Mouse (Mus musculus) midbrain, embryonic 11.5 days (tissue): ENCODE data around the gene Ppp1r18. TPM values are rescaled to one million over a fixed set of nuclear protein-coding genes. Genes with fewer than 3 reads are reported as not detected.

Experiments used
- ATAC-seq: fragments of 200-750 bp; cut with Nextera tagmentation; 2 replicates; pipeline ENCODE4 v1.8.0; 2017; ENCODE audit warnings: moderate TSS enrichment, moderate library complexity; ENCODE audit not compliant: low FRiP score
- DNase-seq: peaks from one replicate; pipeline ENCODE4 v3.0.0; 2015; ENCODE audit warnings: low spot score; ENCODE audit errors: missing footprints
- H3K27ac ChIP-seq: fragments of 300-500 bp; sonication (generic); 2 replicates; pipeline ENCODE4 v1.5.1; 2014; ENCODE audit warnings: low read depth, low read length
- H3K27me3 ChIP-seq: fragments of 300-500 bp; sonication (generic); 2 replicates; pipeline ENCODE4 v1.6.1; 2014; ENCODE audit warnings: mild to moderate bottlenecking, low read length, moderate library complexity, mixed read lengths; ENCODE audit not compliant: control insufficient read depth, insufficient read depth
- H3K36me3 ChIP-seq: fragments of 300-500 bp; sonication (generic); 2 replicates; pipeline ENCODE4 v1.6.1; 2014; ENCODE audit warnings: mild to moderate bottlenecking, low read length, moderate library complexity, mixed read lengths; ENCODE audit not compliant: control insufficient read depth, insufficient read depth
- H3K4me1 ChIP-seq: fragments of 300-500 bp; sonication (generic); 2 replicates; pipeline ENCODE4 v1.6.1; 2014; ENCODE audit warnings: low read length; ENCODE audit not compliant: control insufficient read depth, insufficient read depth
- H3K4me2 ChIP-seq: fragments of 300-500 bp; sonication (generic); 2 replicates; pipeline ENCODE4 v1.6.1; 2014; ENCODE audit warnings: mild to moderate bottlenecking, moderate library complexity
- H3K4me3 ChIP-seq: fragments of 300-500 bp; sonication (generic); 2 replicates; pipeline ENCODE4 v1.5.1; 2014; ENCODE audit warnings: low read depth, low read length
- H3K9ac ChIP-seq: fragments of 300-500 bp; sonication (generic); 2 replicates; pipeline ENCODE4 v1.6.1; 2014; ENCODE audit warnings: low read length
- H3K9me3 ChIP-seq: fragments of 300-500 bp; sonication (generic); 2 replicates; pipeline ENCODE4 v1.6.1; 2016; ENCODE audit warnings: low read length; ENCODE audit not compliant: control insufficient read depth
- WGBS: fragments of 180-500 bp; shearing (Covaris S2); extraction: QIAGEN DNeasy Blood & Tissue Kit; methylation state at CpG from one replicate; pipeline ENCODE4 v1.1.7; 2014; 5-methylcytosine and 5-hydroxymethylcytosine counted together
- polyA plus RNA-seq: library from polyadenylated mRNA; unstranded; fragments of >200 nt; fragmentation: Nextera tagmentation; extraction: Ambion mirVana; gene quantifications from 2 replicates; pipeline ENCODE4 v1.2.1, GENCODE M21; 2014

Gene Ppp1r18
- polyA plus RNA-seq, 1 experiment from 2014 or later, result 24.1 TPM

- peaks cover 38% of the 10 kb centered on the region for H3K4me1 ChIP-seq
- peak overlapping the region; percentile 92 for H3K9ac ChIP-seq
- H3K36me3 ChIP-seq, result peaks cover 10% of the 10 kb centered on the region
- no peaks in the 10 kb centered on the region for H3K27me3 ChIP-seq
- 0% methylated on average over 38 of the region's 38 CpGs for WGBS
- DNase-seq (peak; percentile 96), ATAC-seq (peak; percentile 54)
- H3K4me2 ChIP-seq, result peak overlapping the region; percentile 77
- H3K27ac ChIP-seq, result peak overlapping the region; percentile 99
- peaks cover 5% of the 10 kb centered on the region for H3K9me3 ChIP-seq
- peak overlapping the region; percentile 61 for H3K4me3 ChIP-seq
Measured at GRCm38 (mm10) chr17:35866281-35866831, 963 bp downstream of the Ppp1r18 start.

GRCm38 (mm10) chr17:35866911-35867890 lies 1.8 kb downstream of the Ppp1r18 start:
- peak; percentile 92 for DNase-seq
- no peak for ATAC-seq
- 11% methylated on average over 26 of the region's 26 CpGs for WGBS
- Histone ChIP-seq H3K4me2 (peak overlapping the region; percentile 77), H3K9ac (peak overlapping the region; percentile 92), H3K9me3 (peaks cover 5% of the 10 kb centered on the region), H3K27me3 (no peaks in the 10 kb centered on the region), H3K27ac (peak overlapping the region; percentile 99), H3K4me1 (peaks cover 36% of the 10 kb centered on the region), H3K36me3 (peaks cover 11% of the 10 kb centered on the region), H3K4me3 (peak overlapping the region; percentile 61)

GRCm38 (mm10) chr17:35868165-35868820 lies 2.9 kb downstream of the Ppp1r18 start:
- peak; percentile 84 for DNase-seq
- H3K36me3 ChIP-seq, result peaks cover 11% of the 10 kb centered on the region
- 42% methylated on average over 17 of the region's 17 CpGs for WGBS
- H3K27me3 ChIP-seq, result no peaks in the 10 kb centered on the region
- H3K27ac ChIP-seq, result no peak overlapping the region
- H3K4me2 ChIP-seq, result peak overlapping the region; percentile 77
- H3K9ac ChIP-seq, result peak overlapping the region; percentile 92
- peaks cover 5% of the 10 kb centered on the region for H3K9me3 ChIP-seq
- ATAC-seq, result no peak
- H3K4me3 ChIP-seq, result peak overlapping the region; percentile 61
- peaks cover 39% of the 10 kb centered on the region for H3K4me1 ChIP-seq

- Histone ChIP-seq H3K4me1 (peaks cover 42% of the 10 kb centered on the region), H3K36me3 (peaks cover 11% of the 10 kb centered on the region), H3K4me2 (peak overlapping the region; percentile 77), H3K27ac (no peak overlapping the region), H3K27me3 (no peaks in the 10 kb centered on the region), H3K9ac (peak overlapping the region; percentile 92), H3K4me3 (peak overlapping the region; percentile 61), H3K9me3 (peaks cover 5% of the 10 kb centered on the region)
- 6% methylated on average over 7 of the region's 7 CpGs for WGBS
- ATAC-seq (no peak), DNase-seq (peak; percentile 82)
Measured at GRCm38 (mm10) chr17:35868961-35869345, 3.6 kb downstream of the Ppp1r18 start.

- peak overlapping the region; percentile 61 for H3K4me3 ChIP-seq
- H3K9me3 ChIP-seq, result peaks cover 5% of the 10 kb centered on the region
- H3K36me3 ChIP-seq, result peaks cover 14% of the 10 kb centered on the region
- no peak for ATAC-seq
- DNase-seq, result peak; percentile 89
- peak overlapping the region; percentile 77 for H3K4me2 ChIP-seq
- H3K27ac ChIP-seq, result peak overlapping the region; percentile 2; the same call in 1 of the 2 replicates
- H3K4me1 ChIP-seq, result peaks cover 42% of the 10 kb centered on the region
- no peaks in the 10 kb centered on the region for H3K27me3 ChIP-seq
- peak overlapping the region; percentile 92 for H3K9ac ChIP-seq
- WGBS, result 3% methylated on average over 7 of the region's 7 CpGs
Measured at GRCm38 (mm10) chr17:35869346-35870067, 4.1 kb downstream of the Ppp1r18 start.

GRCm38 (mm10) chr17:35870151-35870883 lies 4.9 kb downstream of the Ppp1r18 start:
- Histone ChIP-seq H3K27ac (0 out of 2 replicates have a peak overlapping the region, but pooled peaks have one; percentile 2), H3K36me3 (peaks cover 18% of the 10 kb centered on the region)
- peak; percentile 83 for DNase-seq

GRCm38 (mm10) chr17:35870884-35871696 lies 5.7 kb downstream of the Ppp1r18 start:
- peak overlapping the region; percentile 77 for H3K4me2 ChIP-seq
- peaks cover 20% of the 10 kb centered on the region for H3K36me3 ChIP-seq
- H3K9me3 ChIP-seq, result peaks cover 5% of the 10 kb centered on the region
- no peak overlapping the region for H3K27ac ChIP-seq
- peak overlapping the region; percentile 61; the same call in 1 of the 2 replicates for H3K4me3 ChIP-seq
- H3K4me1 ChIP-seq, result peaks cover 37% of the 10 kb centered on the region
- no peak for ATAC-seq
- H3K9ac ChIP-seq, result no peak overlapping the region; the same call in 1 of the 2 replicates
- WGBS, result 90% methylated on average over 8 of the region's 8 CpGs
- H3K27me3 ChIP-seq, result no peaks in the 10 kb centered on the region
- DNase-seq, result peak; percentile 85

More at GRCm38 (mm10) chr17:35870151-35870883, 4.9 kb downstream of the Ppp1r18 start:
- Histone ChIP-seq H3K4me2 (peak overlapping the region; percentile 77), H3K27me3 (no peaks in the 10 kb centered on the region), H3K4me1 (peaks cover 37% of the 10 kb centered on the region), H3K9me3 (peaks cover 5% of the 10 kb centered on the region), H3K9ac (peak overlapping the region; percentile 92), H3K4me3 (peak overlapping the region; percentile 61)
- 81% methylated on average over 9 of the region's 9 CpGs for WGBS
- no peak for ATAC-seq
